Mouse (Mus musculus) embryonic facial prominence, embryonic 15.5 days (tissue): ENCODE measurements around the gene Smc1b. TPM values are rescaled to one million over a fixed set of nuclear protein-coding genes. Genes with fewer than 3 reads are reported as not detected.

Experiments used
- ATAC-seq: fragments of 200-750 bp; cut with Nextera tagmentation; 2 replicates; pipeline ENCODE4 v1.8.0; 2017; ENCODE audit warnings: low read depth, moderate TSS enrichment; ENCODE audit not compliant: insufficient number of reproducible peaks, low FRiP score, low TSS enrichment
- H3K27ac ChIP-seq: fragments of 300-500 bp; sonication (generic); replicated peaks from 2 replicates; pipeline ENCODE4 v1.5.1; 2015; ENCODE audit warnings: mild to moderate bottlenecking, inconsistent platforms
- H3K27me3 ChIP-seq: fragments of 300-500 bp; sonication (generic); 2 replicates; pipeline ENCODE4 v1.6.1; 2015; ENCODE audit warnings: inconsistent platforms
- H3K36me3 ChIP-seq: fragments of 300-500 bp; sonication (generic); 2 replicates; pipeline ENCODE4 v1.6.1; 2015; ENCODE audit warnings: mild to moderate bottlenecking, inconsistent platforms
- H3K4me1 ChIP-seq: fragments of 300-500 bp; sonication (generic); 2 replicates; pipeline ENCODE4 v1.6.1; 2015; ENCODE audit warnings: inconsistent platforms
- H3K4me2 ChIP-seq: fragments of 300-500 bp; sonication (generic); replicated peaks from 2 replicates; pipeline ENCODE4 v1.6.1; 2015; ENCODE audit warnings: mild to moderate bottlenecking, inconsistent platforms
- H3K4me3 ChIP-seq: fragments of 300-500 bp; sonication (generic); replicated peaks from 2 replicates; pipeline ENCODE4 v1.5.1; 2015; ENCODE audit warnings: mild to moderate bottlenecking, inconsistent platforms
- H3K9ac ChIP-seq: fragments of 300-500 bp; sonication (generic); 2 replicates; pipeline ENCODE4 v1.6.1; 2015; ENCODE audit warnings: inconsistent platforms
- H3K9me3 ChIP-seq: fragments of 300-500 bp; sonication (generic); replicated peaks from 2 replicates; pipeline ENCODE4 v1.6.1; 2016; ENCODE audit warnings: inconsistent platforms
- WGBS: fragments of 180-500 bp; shearing (Covaris S2); methylation state at CpG from one replicate; pipeline ENCODE4 v1.1.7; 2015; 5-methylcytosine and 5-hydroxymethylcytosine counted together
- polyA plus RNA-seq: library from polyadenylated mRNA; unstranded; fragments of >200 nt; fragmentation: Nextera tagmentation; extraction: Ambion mirVana; gene quantifications from 2 replicates; pipeline ENCODE4 v1.2.1, GENCODE M21; 2015

The Smc1b gene
- polyA plus RNA-seq, 1 experiment from 2014 or later: 0.07 TPM

DNA sequence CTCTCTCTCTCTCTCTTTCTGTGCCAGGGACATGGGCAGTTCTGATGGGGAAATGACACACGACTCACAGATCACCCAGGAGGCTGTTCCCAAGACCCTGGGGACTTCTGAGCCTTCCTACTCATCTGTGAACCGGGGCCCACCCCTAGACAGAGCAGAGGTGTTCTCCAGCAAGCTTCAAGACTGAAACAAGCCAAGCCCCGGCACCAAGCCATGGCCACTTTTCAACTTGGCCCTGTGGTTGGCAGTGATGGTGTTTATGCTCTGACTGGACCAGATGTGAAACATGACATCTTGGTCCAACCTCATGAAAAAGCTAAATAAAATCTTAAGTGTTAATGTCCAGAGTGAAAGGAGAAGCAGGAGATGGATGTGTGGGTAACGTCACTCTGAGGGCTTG is 109.6 kb downstream of the Smc1b start:
- H3K9ac ChIP-seq: no peak overlapping the region
- H3K27me3 ChIP-seq: peaks cover 7% of the 10 kb centered on the region
- no peak overlapping the region for H3K4me3 ChIP-seq
- no peaks in the 10 kb centered on the region for H3K9me3 ChIP-seq
- H3K27ac ChIP-seq: no peak overlapping the region
- 71% methylated on average over 4 of the region's 4 CpGs for WGBS
- no peaks in the 10 kb centered on the region for H3K36me3 ChIP-seq
- no peak for ATAC-seq
- no peak overlapping the region for H3K4me2 ChIP-seq
- peaks cover 2% of the 10 kb centered on the region; the same call in 1 of the 2 replicates for H3K4me1 ChIP-seq

DNA sequence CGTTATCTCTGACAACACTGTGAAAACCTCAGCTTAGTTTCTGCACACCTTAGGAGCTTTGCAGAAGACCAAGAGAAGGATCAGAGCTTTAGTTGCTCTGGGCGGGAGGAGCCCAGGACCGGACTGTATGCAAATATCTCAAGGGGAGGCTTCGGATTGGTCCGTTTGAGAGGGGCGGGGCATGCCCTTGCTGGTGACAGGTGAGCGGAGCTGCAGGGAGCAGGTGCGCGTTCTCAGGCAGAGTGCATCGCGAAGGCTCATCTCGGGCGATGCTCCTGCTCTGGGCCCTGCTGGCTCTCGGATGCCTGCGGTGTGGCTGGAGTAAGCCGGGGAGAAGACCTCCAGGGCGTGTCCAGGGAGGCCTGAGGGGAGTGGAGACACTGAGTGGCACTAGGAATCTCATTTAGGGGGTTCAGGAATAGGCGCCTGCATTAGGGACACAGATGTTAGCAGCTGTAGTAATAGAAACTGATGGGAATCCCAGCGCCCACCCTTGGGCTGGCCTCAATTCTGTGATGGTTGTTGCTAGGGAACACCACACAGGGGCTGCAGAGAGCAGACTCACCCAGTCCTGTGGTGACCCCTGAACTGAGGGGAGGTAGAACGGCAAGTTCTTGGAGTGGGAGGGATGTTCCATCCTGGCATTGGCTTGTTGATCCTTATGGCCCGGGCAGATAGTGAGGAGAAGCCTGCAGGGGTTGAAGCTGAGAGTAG is 114.7 kb downstream of the Smc1b start, which contains the start of gene Upk3a:
Gene Upk3a, plus strand, starts transcription at position 191 of the 714 bp plus-strand sequence.
- Histone ChIP-seq H3K4me1 (peaks cover 15% of the 10 kb centered on the region), H3K27ac (no peak within 1 kb of the TSS), H3K9me3 (no peaks in the 10 kb centered on the region), H3K4me3 (no peak within 1 kb of the TSS), H3K27me3 (peaks cover 14% of the 10 kb centered on the region), H3K4me2 (0 out of 2 replicates have a peak within 1 kb of the TSS, but pooled peaks have one; percentile 8), H3K36me3 (no peaks in the 10 kb centered on the region), H3K9ac (no peak within 1 kb of the TSS)
- no peak for ATAC-seq
- whole genome bisulfite sequencing: 9% methylated on average over 21 of the region's 21 CpGs

DNA sequence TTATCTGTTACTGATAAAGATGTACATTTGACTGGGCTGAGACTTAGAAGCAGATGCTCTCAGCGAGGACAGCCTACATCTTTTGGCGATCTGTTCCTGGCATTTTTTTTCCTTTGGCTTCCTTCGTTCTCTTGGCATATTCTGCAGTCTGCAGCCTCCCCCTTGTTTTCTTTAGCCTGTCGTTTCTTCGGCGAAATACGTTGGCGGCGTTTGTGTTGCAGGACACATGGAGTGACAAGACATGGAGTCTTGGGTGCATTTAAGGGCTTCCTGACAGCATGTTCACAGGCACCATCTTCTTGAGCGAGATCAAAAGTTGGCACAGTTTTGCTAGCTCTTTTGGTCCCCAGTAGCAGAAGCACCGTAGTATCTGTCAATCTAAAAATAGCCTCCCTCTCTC is 116.0 kb downstream of the Smc1b start:
- Histone ChIP-seq H3K4me2 (no peak overlapping the region), H3K4me3 (no peak overlapping the region), H3K9me3 (no peaks in the 10 kb centered on the region), H3K27me3 (peaks cover 14% of the 10 kb centered on the region), H3K36me3 (no peaks in the 10 kb centered on the region), H3K27ac (no peak overlapping the region), H3K9ac (no peak overlapping the region), H3K4me1 (peaks cover 19% of the 10 kb centered on the region)
- 69% methylated on average over 11 of the region's 11 CpGs for WGBS
- ATAC-seq: no peak

Other genes starting within 250 kb of the Smc1b start
- gene Gm29666, start 211.9 kb downstream of the Smc1b start, polyA plus RNA-seq: 0.72 and 0.75 TPM in 2 replicates
- gene Nup50, start 208.6 kb downstream of the Smc1b start, polyA plus RNA-seq: 30.6 and 32.1 TPM in 2 replicates
- 9.1 and 9.8 TPM in 2 replicates for gene 5031439G07Rik, start 143.4 kb downstream of the Smc1b start, polyA plus RNA-seq
- gene Upk3a, start 114.8 kb downstream of the Smc1b start, polyA plus RNA-seq: 6.2 and 18.2 TPM in 2 replicates
- gene Fam118a, start 103.0 kb downstream of the Smc1b start, polyA plus RNA-seq: 24.9 and 31.7 TPM in 2 replicates
- gene Ribc2, start 114 bp upstream of the Smc1b start, polyA plus RNA-seq: 1.00 and 1.6 TPM in 2 replicates
- 258 and 266 TPM in 2 replicates for gene Fbln1, start 74.0 kb upstream of the Smc1b start, polyA plus RNA-seq
- 260 and 269 TPM in 2 replicates for gene Atxn10, start 204.3 kb upstream of the Smc1b start, polyA plus RNA-seq